Mouse (Mus musculus) kidney, postnatal 36 days (tissue): Measurements from ENCODE around the gene Crebbp.
A peak's percentile ranks its signal among the peaks of the same experiment; 100 is the strongest.
"Not testable (repeated sequence)": the region's sequence is repeated elsewhere in the genome, so short reads cannot be mapped to it uniquely, and the experiment has no call there.

Experiments used
- DNase-seq, 2 experiments: peaks; one replicate each; pipeline ENCODE4 v3.0.0; 2021 to 2022; ENCODE audit warnings: mixed read lengths in 2 of 2

Crebbp gene

DNA sequence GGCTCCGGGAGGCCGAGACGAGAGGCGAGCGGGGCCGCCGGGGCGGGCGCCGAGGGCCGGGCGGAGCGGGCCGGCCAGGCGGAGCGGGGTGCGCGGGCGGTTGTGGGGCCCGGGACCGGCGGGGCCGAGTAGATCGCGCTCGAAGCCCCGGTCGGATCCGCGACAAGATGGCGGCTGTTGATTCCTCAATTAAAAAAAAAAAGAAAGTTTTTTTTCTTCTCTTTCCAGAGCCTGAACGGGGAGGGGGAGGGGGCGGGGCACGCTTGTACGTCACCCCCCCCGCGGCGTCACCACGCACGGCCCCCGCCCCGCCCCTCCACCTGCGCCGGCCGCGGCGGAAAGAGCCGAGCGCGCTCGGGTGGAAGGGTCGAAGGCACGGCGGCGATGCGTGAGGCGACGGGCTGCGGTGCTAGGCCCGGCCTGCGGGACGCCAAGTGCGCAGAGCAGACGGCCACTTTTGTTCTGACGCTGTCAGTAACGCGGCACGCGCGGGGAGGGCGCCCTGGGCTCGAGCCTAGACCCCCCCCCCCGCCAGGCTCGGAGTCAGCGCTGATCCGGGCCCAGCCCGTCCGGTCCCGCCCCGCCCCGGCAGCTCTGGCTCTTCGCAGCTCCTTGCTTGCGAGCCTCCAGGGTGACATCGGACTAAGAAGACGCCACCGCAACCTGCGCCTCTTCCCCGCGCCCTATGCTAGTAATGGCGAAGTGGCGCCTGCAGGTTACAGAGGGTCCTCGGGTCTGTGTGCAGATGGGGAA lies at the start of gene Crebbp:
TSS of gene Crebbp (minus strand) at position 199 of the 753 bp plus-strand sequence.
- DNase-seq = peak; percentile 87 to 97

DNA sequence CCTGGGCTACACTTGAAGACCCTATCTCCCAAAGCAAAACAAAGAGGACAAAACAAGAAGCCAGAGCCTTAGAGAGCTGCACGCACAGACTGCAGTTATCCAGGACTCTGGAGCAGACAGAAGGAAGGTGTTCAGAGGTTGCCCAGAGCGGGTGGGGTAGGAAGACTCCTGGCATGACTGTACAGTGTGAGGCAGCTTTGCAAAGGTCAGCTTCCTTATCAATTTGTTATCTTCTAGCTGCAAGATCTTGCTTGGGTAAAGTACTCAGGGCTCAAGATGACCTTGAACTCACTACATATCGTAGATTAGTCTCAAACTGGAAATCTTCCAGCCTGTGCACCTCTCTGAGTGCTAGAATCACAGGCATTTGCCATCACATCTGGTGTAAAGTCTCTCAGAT lies 49.7 kb upstream of the Crebbp start:
- no peak for DNase-seq

DNA sequence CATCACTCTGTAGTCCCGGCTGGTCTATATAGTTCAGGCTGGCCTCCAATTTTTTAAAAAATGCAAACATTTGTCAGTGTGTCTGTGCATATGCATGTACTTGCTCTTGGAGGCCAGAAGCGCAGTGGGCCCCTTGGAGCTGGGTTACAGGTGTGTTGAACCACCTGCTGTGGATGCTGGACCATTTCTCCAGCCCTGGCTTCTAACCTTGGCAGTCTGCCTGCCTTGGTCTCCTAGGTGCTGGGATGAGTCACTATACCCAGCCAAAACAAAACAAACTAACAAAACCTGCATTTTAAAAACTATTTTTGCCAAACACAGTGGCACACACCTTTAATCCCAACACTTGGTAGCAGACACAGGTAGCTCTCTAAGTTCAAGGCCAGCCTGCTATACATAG lies 43.7 kb upstream of the Crebbp start:
- no peak for DNase-seq

- no peak for DNase-seq
Observed at GRCm38 (mm10) chr16:4248791-4249190, 35.0 kb upstream of the Crebbp start.

DNA sequence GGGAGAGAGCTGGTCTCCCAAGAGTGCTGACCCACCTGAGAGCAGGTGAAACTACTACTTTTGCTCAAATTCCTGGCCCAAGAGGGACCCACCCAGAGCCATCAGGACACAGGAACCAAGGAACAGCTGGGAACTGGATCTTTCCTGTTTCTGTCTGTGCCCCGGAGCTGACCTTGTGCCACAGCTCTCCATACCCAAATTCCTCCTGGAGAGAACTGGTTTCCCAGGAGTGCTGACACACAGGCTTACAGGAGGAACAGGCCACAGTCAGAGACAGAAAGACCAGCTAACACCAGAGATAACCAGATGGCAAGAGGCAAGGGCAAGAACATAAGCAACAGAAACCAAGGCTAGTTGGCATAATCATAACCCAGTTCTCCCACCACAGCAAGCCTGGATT lies 31.4 kb upstream of the Crebbp start:
- not testable (repeated sequence) for DNase-seq

DNA sequence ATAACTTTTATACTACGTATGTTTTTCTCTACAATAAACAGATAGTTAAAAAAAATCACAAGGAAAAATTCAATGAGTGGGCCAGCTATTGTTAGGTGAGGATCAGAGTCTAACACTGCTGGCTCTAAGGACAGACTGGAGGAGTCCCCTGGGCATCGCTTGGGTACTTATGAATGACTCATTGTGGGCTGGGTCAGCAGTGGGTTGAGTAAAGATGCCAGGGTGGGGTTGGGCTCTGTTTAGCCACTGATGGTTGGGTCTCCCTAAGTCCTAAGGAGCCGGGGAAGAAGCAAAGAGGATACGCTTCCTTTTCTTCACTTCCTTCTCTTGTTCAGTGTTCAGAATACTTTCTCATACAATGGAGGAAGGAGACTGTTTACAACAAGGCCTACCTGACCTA lies 22.3 kb upstream of the Crebbp start:
- no peak for DNase-seq

GRCm38 (mm10) chr16:4235587-4235986 lies 21.8 kb upstream of the Crebbp start:
- no peak for DNase-seq

GRCm38 (mm10) chr16:4225841-4226240 lies 12.0 kb upstream of the Crebbp start:
- no peak for DNase-seq

GRCm38 (mm10) chr16:4214631-4215240 lies 939 bp upstream of the Crebbp start:
- no peak for DNase-seq

DNA sequence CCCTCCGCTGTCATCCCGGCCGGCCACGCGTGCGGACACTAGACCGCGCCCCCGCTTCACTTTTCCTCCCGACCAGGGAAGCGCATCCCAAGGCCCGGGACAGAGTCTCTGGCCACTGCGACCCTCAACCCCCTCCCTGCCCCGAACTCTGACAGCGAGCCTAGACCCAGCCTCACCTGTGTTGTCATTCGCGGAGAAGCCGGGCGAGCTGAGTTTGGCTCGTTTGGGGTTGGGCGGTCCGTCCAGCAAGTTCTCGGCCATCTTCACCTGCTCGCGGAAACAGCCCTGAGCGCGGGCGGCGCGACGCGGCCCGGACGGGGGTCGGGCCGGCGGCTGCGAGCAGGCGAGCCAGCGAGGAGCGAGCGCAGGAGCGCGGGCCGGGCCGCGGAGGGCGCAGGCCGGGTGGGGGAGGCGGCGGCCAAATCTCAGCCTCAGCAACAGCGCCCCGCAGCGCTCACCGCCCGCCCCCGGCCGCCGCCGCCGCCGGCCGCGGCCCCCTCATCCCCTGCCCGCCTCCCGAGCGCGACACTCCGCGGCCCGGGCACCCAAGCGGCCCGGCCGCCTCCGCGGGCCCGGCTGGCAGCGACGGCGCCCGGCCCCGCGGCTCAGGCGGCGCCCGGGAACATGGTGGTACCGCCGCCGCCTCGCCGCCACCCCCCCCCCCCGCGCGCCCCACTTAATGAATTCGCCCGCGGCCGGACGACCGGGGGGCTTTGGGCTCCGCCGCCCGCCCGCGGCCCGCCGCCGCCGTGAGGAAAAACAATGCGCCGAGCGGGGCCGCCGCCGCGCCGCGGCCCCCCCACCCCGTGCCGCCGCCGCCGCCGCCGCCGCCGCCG lies 616 bp downstream of the Crebbp start:
- peak; percentile 74 to 90 for DNase-seq

- DNase-seq = no peak
Observed at GRCm38 (mm10) chr16:4212167-4212962, 1.4 kb downstream of the Crebbp start.

DNA sequence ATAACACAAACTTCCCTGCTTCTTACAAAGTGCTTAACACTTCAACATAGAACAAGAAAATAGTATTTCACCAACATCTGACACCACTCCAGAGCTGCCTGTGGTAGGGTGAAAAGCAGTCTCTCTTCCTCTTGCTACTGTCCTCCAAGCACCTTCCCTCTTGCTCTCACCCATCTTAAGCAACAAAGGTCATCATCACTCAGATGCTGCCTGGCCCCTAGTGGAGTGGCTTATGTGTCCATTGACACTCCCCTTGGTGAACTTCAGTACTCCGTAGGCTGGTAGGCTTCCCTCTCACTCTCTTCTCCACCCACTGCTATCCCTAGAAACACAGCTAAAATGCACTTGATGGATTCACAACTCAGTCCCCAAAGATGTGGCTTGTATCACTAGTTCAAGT lies 3.5 kb downstream of the Crebbp start:
- peak in 1 of 2 experiments; percentile 16 for DNase-seq

GRCm38 (mm10) chr16:4203592-4203991 lies 10.2 kb downstream of the Crebbp start:
- no peak for DNase-seq

GRCm38 (mm10) chr16:4199995-4200394 lies 13.8 kb downstream of the Crebbp start:
- no peak for DNase-seq

DNA sequence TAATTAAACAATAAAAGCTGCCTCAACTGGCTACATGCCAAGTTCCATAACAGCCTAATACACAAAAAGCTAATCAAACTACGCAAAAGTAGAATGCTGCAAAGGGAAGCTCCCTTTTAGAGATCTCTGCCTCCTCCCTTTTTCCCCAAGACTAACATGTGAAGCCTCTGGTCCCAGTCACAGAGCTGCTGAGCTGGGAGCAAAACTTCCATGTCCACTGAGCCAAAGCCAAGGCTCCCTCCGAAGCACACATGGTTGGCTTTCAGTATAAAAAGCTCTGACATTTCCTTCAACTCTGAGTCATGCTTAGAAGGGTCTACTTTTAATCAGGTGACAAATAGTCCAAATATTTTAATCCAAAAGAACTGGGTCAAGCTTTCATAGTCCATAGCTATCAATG lies 14.2 kb downstream of the Crebbp start:
- no peak for DNase-seq

DNA sequence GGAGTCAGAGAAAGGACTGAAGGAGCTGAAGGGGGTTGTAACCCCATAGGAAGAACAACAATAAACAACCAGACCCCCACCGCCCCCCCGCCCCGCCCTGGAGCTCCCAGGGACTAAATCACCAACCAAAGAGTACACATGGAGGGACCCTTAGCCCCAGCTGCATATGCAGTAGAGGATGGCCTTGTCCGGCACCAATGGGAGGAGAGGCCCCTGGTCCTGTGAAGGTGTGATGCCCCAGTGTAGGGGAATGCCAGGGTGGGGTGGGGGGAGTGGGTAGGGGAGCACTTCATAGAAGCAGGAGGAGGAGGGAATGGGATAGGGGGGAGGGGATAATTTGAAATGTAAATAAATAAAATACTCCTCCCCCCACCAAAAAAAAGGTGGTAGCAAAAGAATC lies 15.8 kb downstream of the Crebbp start:
- no peak for DNase-seq

DNA sequence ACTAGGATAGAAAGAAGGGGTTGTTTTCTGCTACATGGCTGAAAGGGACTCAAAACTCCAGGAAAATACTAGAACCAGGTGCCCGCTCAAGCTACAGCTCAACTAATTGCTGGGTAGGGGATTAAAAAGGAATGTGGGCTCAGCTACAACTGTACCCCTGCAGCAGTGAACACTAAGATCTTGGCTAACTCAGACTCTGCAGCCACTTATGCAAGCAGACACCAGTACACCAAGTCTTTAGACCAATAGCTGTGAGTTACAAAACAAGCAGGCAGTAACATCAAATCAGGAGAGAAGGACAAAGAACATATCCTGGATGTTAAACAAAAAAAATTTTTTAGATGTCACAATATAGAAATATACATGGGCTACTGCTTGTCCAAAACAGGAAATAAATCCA lies 23.6 kb downstream of the Crebbp start:
- DNase-seq = no peak

DNA sequence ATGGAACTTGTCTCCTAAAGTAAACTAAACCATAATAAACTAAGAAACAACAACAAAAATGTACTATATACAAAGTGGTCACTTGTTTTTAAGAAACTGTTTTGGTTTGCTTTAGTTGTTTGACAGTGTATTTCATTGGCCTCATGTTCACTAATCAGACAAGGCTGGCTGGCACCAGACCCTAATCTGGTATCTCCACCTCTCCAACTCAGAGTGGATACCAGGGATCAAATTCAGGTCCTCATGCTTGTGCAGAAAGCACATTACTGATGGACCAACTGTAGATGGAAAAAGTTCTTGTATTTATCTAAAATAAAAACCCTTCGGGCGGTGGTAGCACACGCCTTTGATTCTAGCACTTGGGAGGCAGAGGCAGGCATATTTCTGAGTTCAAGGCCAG lies 38.7 kb downstream of the Crebbp start:
- DNase-seq = no peak

DNA sequence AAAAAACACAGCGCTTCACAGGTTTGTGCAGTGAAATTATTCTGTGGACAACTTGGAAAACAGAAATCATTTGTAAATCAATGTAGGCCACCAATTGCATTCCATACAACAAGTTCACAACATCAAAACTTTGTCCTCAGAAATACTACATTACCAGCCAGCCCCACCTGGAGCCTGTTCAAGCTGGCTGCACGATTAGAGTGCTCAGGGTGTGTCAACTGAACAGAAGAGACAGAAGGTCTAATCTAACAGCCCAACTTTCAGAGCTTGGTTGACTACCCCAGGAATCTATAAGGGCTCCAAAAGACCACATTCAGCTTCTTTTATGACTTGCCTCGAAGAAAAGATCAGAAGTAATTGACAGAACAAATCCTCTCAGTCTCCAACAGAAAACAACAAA lies 44.3 kb downstream of the Crebbp start:
- DNase-seq = peak in 1 of 2 experiments; percentile 24

DNA sequence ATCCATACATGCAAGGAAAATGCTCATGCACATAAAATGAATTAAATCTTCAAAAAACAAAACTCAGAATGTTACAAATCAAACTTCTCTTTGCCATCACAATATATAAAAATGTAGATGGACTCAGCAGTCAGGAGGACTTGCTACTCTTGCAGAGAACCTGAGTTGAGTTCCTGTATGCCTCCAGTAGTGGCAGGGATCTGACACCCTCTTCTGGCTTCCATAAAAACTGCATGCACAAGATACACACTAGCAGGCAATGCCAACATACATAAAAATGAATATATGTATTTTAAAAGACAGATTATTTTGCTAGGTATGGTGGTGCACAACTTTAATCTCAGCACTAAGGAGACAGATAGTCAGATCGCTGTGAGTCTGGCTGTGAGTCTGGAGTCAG lies 45.3 kb downstream of the Crebbp start:
- peak in 1 of 2 experiments; percentile 16 for DNase-seq

DNA sequence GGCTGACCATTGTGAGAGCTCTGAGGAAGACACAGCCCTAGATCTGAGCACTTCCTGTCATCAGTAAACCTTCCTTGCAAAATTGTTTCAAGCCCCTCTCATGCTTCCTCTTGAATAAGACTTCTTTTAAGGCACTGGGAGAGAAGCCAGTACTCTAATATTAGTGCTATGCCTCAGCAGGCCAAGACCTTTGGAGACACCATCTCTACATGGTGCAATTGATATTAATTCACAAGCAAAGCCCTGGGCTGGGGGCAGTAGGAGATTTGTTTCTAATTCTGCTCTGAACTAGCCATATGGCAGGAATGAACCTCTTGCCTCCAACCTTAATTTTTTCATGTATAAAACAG lies 52.9 kb downstream of the Crebbp start:
- no peak for DNase-seq

DNA sequence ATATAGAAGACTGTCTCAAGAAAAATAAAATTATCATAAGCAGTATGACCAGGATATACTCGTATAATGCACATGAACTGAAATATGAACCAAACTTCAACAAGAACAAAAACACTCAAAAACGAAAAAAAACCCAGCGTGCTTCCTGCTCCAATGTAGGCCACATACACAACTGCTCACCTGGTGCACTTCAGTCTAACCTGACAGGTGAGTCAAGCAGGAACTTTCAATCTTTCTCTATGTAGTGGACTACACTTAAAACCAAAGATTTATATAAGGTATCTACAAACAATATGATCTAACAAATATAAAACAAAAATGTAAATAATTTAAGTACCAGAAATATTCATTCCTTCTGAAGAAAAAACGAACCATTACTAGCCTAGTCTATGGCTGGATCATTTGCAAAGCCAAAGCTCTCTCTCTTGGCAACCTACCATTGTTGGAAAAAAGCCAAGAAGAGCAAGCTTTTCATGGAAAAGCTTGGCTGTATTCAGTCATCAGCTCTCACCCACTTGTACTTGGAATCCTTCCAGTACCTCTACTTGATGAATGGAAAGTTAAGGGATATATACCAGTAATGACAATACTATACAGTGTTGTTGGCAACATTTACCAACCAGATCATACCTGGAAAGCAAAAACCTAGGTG lies 53.4 kb downstream of the Crebbp start:
- DNase-seq = peak; percentile 48 to 84
